ENCODE assay signal across 21 mouse cellular contexts in genomic region chr4:119453128-119453527, GRCm38 (mm10). TPM values are rescaled to one million over a fixed set of nuclear protein-coding genes. Genes with fewer than 3 reads are reported as not detected.
DNase-seq lines count a peak whose midpoint lies in the region; ATAC-seq lines count a peak whose summit lies in the region.
"Had no signal": no experiment of that assay in that cellular context is flagged by ENCODE, and none has a peak within 500 bp of the region (broad histone marks: within the 10 kb centered on the region; RNA-seq: fewer than 3 reads in every experiment).

No protein-coding gene starts in this region.

- WGBS in heart, embryonic 10.5 days: 59% methylated on average over 5 of the region's 5 CpGs
- 65% methylated on average over 5 of the region's 5 CpGs for WGBS in forebrain, embryonic 15.5 days
- 56% methylated on average over 5 of the region's 5 CpGs for WGBS in hindbrain, embryonic 14.5 days
- WGBS in midbrain, embryonic 14.5 days: 58% methylated on average over 5 of the region's 5 CpGs

- H3K9me3 ChIP-seq in heart, embryonic 10.5 days: no peaks in the 10 kb centered on the region
- H3K9me3 ChIP-seq in forebrain, embryonic 15.5 days: no peaks in the 10 kb centered on the region
- no peaks in the 10 kb centered on the region for H3K9me3 ChIP-seq in hindbrain, embryonic 14.5 days (ENCODE audit: control insufficient read depth, low read length)
- H3K9me3 ChIP-seq in midbrain, embryonic 14.5 days (ENCODE audit: control insufficient read depth, low read length): no peaks in the 10 kb centered on the region
- H3K9me3 ChIP-seq: embryonic facial prominence, embryonic 15.5 days; limb, embryonic 13.5 days; liver, embryonic 15.5 days; neural tube, embryonic 12.5 days had no signal

- no peaks in the 10 kb centered on the region for H3K36me3 ChIP-seq in heart, embryonic 10.5 days
- no peaks in the 10 kb centered on the region for H3K36me3 ChIP-seq in forebrain, embryonic 15.5 days
- no peaks in the 10 kb centered on the region for H3K36me3 ChIP-seq in hindbrain, embryonic 14.5 days (replicated peaks; ENCODE audit: control insufficient read depth, insufficient read depth)
- H3K36me3 ChIP-seq in midbrain, embryonic 14.5 days (ENCODE audit: control insufficient read depth, insufficient read depth, low read length): no peaks in the 10 kb centered on the region
- H3K36me3 ChIP-seq: embryonic facial prominence, embryonic 15.5 days; limb, embryonic 13.5 days; liver, embryonic 15.5 days; neural tube, embryonic 12.5 days had no signal

- H3K27me3 ChIP-seq in heart, embryonic 10.5 days (ENCODE audit: insufficient read depth, poor library complexity, severe bottlenecking): 0 out of 2 replicates have a peak, but pooled peaks cover 5% of the 10 kb centered on the region
- H3K27me3 ChIP-seq in forebrain, embryonic 15.5 days: no peaks in the 10 kb centered on the region
- no peaks in the 10 kb centered on the region for H3K27me3 ChIP-seq in hindbrain, embryonic 14.5 days (ENCODE audit: control insufficient read depth, insufficient read depth, low read length)
- H3K27me3 ChIP-seq in midbrain, embryonic 14.5 days (ENCODE audit: control insufficient read depth, insufficient read depth, low read length): no peaks in the 10 kb centered on the region
- H3K27me3 ChIP-seq: CH12.LX; embryonic facial prominence, embryonic 15.5 days; limb, embryonic 13.5 days; liver, embryonic 15.5 days; neural tube, embryonic 12.5 days had no signal

- H3K4me3 ChIP-seq in heart, embryonic 10.5 days: no peak overlapping the region
- H3K4me3 ChIP-seq in forebrain, embryonic 15.5 days: no peak overlapping the region
- no peak overlapping the region for H3K4me3 ChIP-seq in hindbrain, embryonic 14.5 days (replicated peaks; ENCODE audit: low read length)
- H3K4me3 ChIP-seq in midbrain, embryonic 14.5 days (replicated peaks; ENCODE audit: low read depth, low read length): no peak overlapping the region
- H3K4me3 ChIP-seq: embryonic facial prominence, embryonic 15.5 days; limb, embryonic 13.5 days; liver, embryonic 15.5 days; neural tube, embryonic 12.5 days had no signal

- no peak for DNase-seq in heart, embryonic 10.5 days (ENCODE audit: low spot score)
- no peak for DNase-seq in heart, postnatal 25 days (ENCODE audit: low spot score)
- DNase-seq in hindbrain, embryonic 14.5 days (ENCODE audit: low spot score): no peak
- no peak for DNase-seq in midbrain, embryonic 14.5 days
- DNase-seq in gastrocnemius, adult 18-20 months (ENCODE audit: low spot score): no peak
- no peak for DNase-seq in urinary bladder, postnatal 25 days (ENCODE audit: low spot score)
- no peak for DNase-seq in spleen, postnatal 14 days (ENCODE audit: low spot score in 2 of 2)
- DNase-seq: adrenal gland, adult 2 months; cerebellum, postnatal 14 days; gastrocnemius, postnatal 14 days; kidney, adult 18-20 months; kidney, postnatal 10 days; thymus, postnatal 4 days had no signal

- ATAC-seq in forebrain, embryonic 15.5 days (replicated peaks): peak; percentile 42; the same call in 1 of the 2 replicates
- peak; percentile 25; the same call in 1 of the 2 replicates for ATAC-seq in hindbrain, embryonic 14.5 days (ENCODE audit: low FRiP score)
- no peak for ATAC-seq in midbrain, embryonic 14.5 days (ENCODE audit: low FRiP score, low TSS enrichment)

- peaks cover 22% of the 10 kb centered on the region for H3K4me1 ChIP-seq in heart, embryonic 10.5 days
- peaks cover 7% of the 10 kb centered on the region for H3K4me1 ChIP-seq in forebrain, embryonic 15.5 days
- peaks cover 13% of the 10 kb centered on the region for H3K4me1 ChIP-seq in hindbrain, embryonic 14.5 days (replicated peaks; ENCODE audit: control insufficient read depth, insufficient read depth, low read length)
- H3K4me1 ChIP-seq in midbrain, embryonic 14.5 days (ENCODE audit: control insufficient read depth, insufficient read depth, low read length): peaks cover 6% of the 10 kb centered on the region; the same call in 1 of the 2 replicates
- H3K4me1 ChIP-seq: embryonic facial prominence, embryonic 15.5 days; liver, embryonic 15.5 days had no signal

- peak overlapping the region; percentile 39; the same call in 1 of the 2 replicates for H3K27ac ChIP-seq in heart, embryonic 10.5 days
- H3K27ac ChIP-seq in forebrain, embryonic 15.5 days (replicated peaks): peak overlapping the region; percentile 61
- H3K27ac ChIP-seq in hindbrain, embryonic 14.5 days: peak overlapping the region; percentile 44
- H3K27ac ChIP-seq in midbrain, embryonic 14.5 days (replicated peaks; ENCODE audit: low read depth, low read length): peak overlapping the region; percentile 60
- H3K27ac ChIP-seq: embryonic facial prominence, embryonic 15.5 days; limb, embryonic 13.5 days; liver, embryonic 15.5 days; neural tube, embryonic 12.5 days had no signal

- H3K9ac ChIP-seq in forebrain, embryonic 15.5 days (replicated peaks): no peak overlapping the region
- H3K9ac ChIP-seq in hindbrain, embryonic 14.5 days: 0 out of 2 replicates have a peak overlapping the region, but pooled peaks have one; percentile 2
- no peak overlapping the region for H3K9ac ChIP-seq in midbrain, embryonic 14.5 days (replicated peaks; ENCODE audit: low read length)
- H3K9ac ChIP-seq: embryonic facial prominence, embryonic 15.5 days; limb, embryonic 13.5 days; liver, embryonic 15.5 days; neural tube, embryonic 12.5 days had no signal

- H3K4me2 ChIP-seq in forebrain, embryonic 15.5 days (replicated peaks): no peak overlapping the region
- H3K4me2 ChIP-seq in hindbrain, embryonic 14.5 days (replicated peaks): no peak overlapping the region
- H3K4me2 ChIP-seq in midbrain, embryonic 14.5 days (ENCODE audit: low read length): no peak overlapping the region
- H3K4me2 ChIP-seq: embryonic facial prominence, embryonic 15.5 days; limb, embryonic 13.5 days; liver, embryonic 15.5 days had no signal

- intact Hi-C loops in heart, postnatal 25 days (cut with DNase I): no loop called here

RNA-seq across cellular contexts. Expression of gene Zmynd12, which starts 30.5 kb away (rescaled TPM):
- 0.15 and 0.34 TPM in 2 replicates for polyA plus RNA-seq in heart, embryonic 10.5 days (2016; fragmentation: Nextera tagmentation; extraction: Ambion mirVana)
- total RNA-seq in heart, postnatal 25 days (2021): not detected
- 0.27 and 0.57 TPM in 2 replicates for polyA plus RNA-seq in forebrain, embryonic 15.5 days (2015; fragmentation: Nextera tagmentation; extraction: Ambion mirVana)
- 0.23 and 0.83 TPM in 2 replicates for polyA plus RNA-seq in hindbrain, embryonic 14.5 days (2014; fragmentation: Nextera tagmentation; extraction: Ambion mirVana)
- 0.30 and 0.45 TPM in 2 replicates for polyA plus RNA-seq in midbrain, embryonic 14.5 days (2014; fragmentation: Nextera tagmentation; extraction: Ambion mirVana)
- not detected for total RNA-seq in gastrocnemius, adult 18-20 months (2021)
- total RNA-seq: left cerebral cortex, postnatal 10 days; megakaryocyte-erythroid progenitor cell, adult 5-6 weeks had no signal

RNA-seq across cellular contexts. Expression of gene Ppcs, which starts 30.9 kb away (rescaled TPM):
- polyA plus RNA-seq in heart, embryonic 10.5 days (2016; fragmentation: Nextera tagmentation; extraction: Ambion mirVana): 30.4 and 33.5 TPM in 2 replicates
- 1 to 10 TPM; 8.9 TPM for total RNA-seq in heart, postnatal 25 days (2021)
- 16.7 and 17.7 TPM in 2 replicates for polyA plus RNA-seq in forebrain, embryonic 15.5 days (2015; fragmentation: Nextera tagmentation; extraction: Ambion mirVana)
- polyA plus RNA-seq in hindbrain, embryonic 14.5 days (2014; fragmentation: Nextera tagmentation; extraction: Ambion mirVana): 23.4 and 25.6 TPM in 2 replicates
- 20.9 and 24.5 TPM in 2 replicates for polyA plus RNA-seq in midbrain, embryonic 14.5 days (2014; fragmentation: Nextera tagmentation; extraction: Ambion mirVana)
- 1 to 10 TPM; 4.8 to 5.6 TPM for total RNA-seq in gastrocnemius, adult 18-20 months (2021)

RNA-seq across cellular contexts. Expression of gene Ccdc30, which starts 37.8 kb away (rescaled TPM):
- 3.1 and 3.6 TPM in 2 replicates for polyA plus RNA-seq in heart, embryonic 10.5 days (2016; fragmentation: Nextera tagmentation; extraction: Ambion mirVana)
- under 1 TPM in 1 of 2 experiments, not detected in 1; 0.34 TPM for total RNA-seq in heart, postnatal 25 days (2021)
- polyA plus RNA-seq in forebrain, embryonic 15.5 days (2015; fragmentation: Nextera tagmentation; extraction: Ambion mirVana): 10.6 and 13.0 TPM in 2 replicates
- polyA plus RNA-seq in hindbrain, embryonic 14.5 days (2014; fragmentation: Nextera tagmentation; extraction: Ambion mirVana): 19.7 and 20.9 TPM in 2 replicates
- polyA plus RNA-seq in midbrain, embryonic 14.5 days (2014; fragmentation: Nextera tagmentation; extraction: Ambion mirVana): 19.3 and 20.6 TPM in 2 replicates
- total RNA-seq in gastrocnemius, adult 18-20 months (2021): not detected

RNA-seq across cellular contexts. Expression of gene Rimkla, which starts 39.3 kb away (rescaled TPM):
- 4.4 and 8.2 TPM in 2 replicates for polyA plus RNA-seq in heart, embryonic 10.5 days (2016; fragmentation: Nextera tagmentation; extraction: Ambion mirVana)
- under 1 TPM; 0.31 to 0.67 TPM for total RNA-seq in heart, postnatal 25 days (2021)
- polyA plus RNA-seq in forebrain, embryonic 15.5 days (2015; fragmentation: Nextera tagmentation; extraction: Ambion mirVana): 19.1 and 20.3 TPM in 2 replicates
- 30.5 and 37.8 TPM in 2 replicates for polyA plus RNA-seq in hindbrain, embryonic 14.5 days (2014; fragmentation: Nextera tagmentation; extraction: Ambion mirVana)
- 22.9 and 26.2 TPM in 2 replicates for polyA plus RNA-seq in midbrain, embryonic 14.5 days (2014; fragmentation: Nextera tagmentation; extraction: Ambion mirVana)
- total RNA-seq in gastrocnemius, adult 18-20 months (2021): not detected
- total RNA-seq: megakaryocyte-erythroid progenitor cell, adult 5-6 weeks had no signal
- polyA plus RNA-seq: liver, embryonic 15.5 days had no signal
